Mouse (Mus musculus) limb, embryonic 11.5 days (tissue): ENCODE data around the gene Nup205. TPM values are rescaled to one million over a fixed set of nuclear protein-coding genes. Genes with fewer than 3 reads are reported as not detected.

Experiments used
- ATAC-seq: fragments of 200-750 bp; cut with Nextera tagmentation; 2 replicates; pipeline ENCODE4 v1.8.0; 2017; ENCODE audit warnings: low read depth; ENCODE audit not compliant: insufficient number of reproducible peaks, low FRiP score, low TSS enrichment
- DNase-seq: peaks from one replicate; pipeline ENCODE4 v3.0.0-alpha.2; 2015; ENCODE audit warnings: low spot score
- H3K27ac ChIP-seq: fragments of 300-500 bp; sonication (generic); replicated peaks from 2 replicates; pipeline ENCODE4 v1.5.1; 2014; ENCODE audit warnings: low read depth, mild to moderate bottlenecking, low read length
- H3K27me3 ChIP-seq: fragments of 300-500 bp; sonication (generic); 2 replicates; pipeline ENCODE4 v1.6.1; 2014; ENCODE audit warnings: mild to moderate bottlenecking, low read length, mixed read lengths; ENCODE audit not compliant: control insufficient read depth, insufficient read depth
- H3K36me3 ChIP-seq: fragments of 300-500 bp; sonication (generic); 2 replicates; pipeline ENCODE4 v1.6.1; 2014; ENCODE audit warnings: mild to moderate bottlenecking, low read length, moderate library complexity, mixed read lengths; ENCODE audit not compliant: control insufficient read depth, insufficient read depth
- H3K4me1 ChIP-seq: fragments of 300-500 bp; sonication (generic); 2 replicates; pipeline ENCODE4 v1.6.1; 2014; ENCODE audit warnings: low read length, mixed read lengths; ENCODE audit not compliant: control insufficient read depth, insufficient read depth
- H3K4me2 ChIP-seq: fragments of 300-500 bp; sonication (generic); 2 replicates; pipeline ENCODE4 v1.6.1; 2014; ENCODE audit warnings: low read depth, mild to moderate bottlenecking, moderate library complexity; ENCODE audit not compliant: severe bottlenecking
- H3K4me3 ChIP-seq: fragments of 300-500 bp; sonication (generic); 2 replicates; pipeline ENCODE4 v1.5.1; 2014; ENCODE audit warnings: low read depth, low read length
- H3K9ac ChIP-seq: fragments of 300-500 bp; sonication (generic); 2 replicates; pipeline ENCODE4 v1.6.1; 2014; ENCODE audit warnings: mild to moderate bottlenecking, low read length
- H3K9me3 ChIP-seq: fragments of 300-500 bp; sonication (generic); 2 replicates; pipeline ENCODE4 v1.6.1; 2016; ENCODE audit warnings: low read length; ENCODE audit not compliant: control insufficient read depth
- WGBS: fragments of 180-500 bp; shearing (Covaris S2); extraction: QIAGEN DNeasy Blood & Tissue Kit; methylation state at CpG from one replicate; pipeline ENCODE4 v1.1.7; 2014; 5-methylcytosine and 5-hydroxymethylcytosine counted together
- polyA plus RNA-seq: library from polyadenylated mRNA; unstranded; fragments of >200 nt; fragmentation: Nextera tagmentation; extraction: Ambion mirVana; gene quantifications from 2 replicates; pipeline ENCODE4 v1.2.1, GENCODE M21; 2014

Nup205 gene
- polyA plus RNA-seq, 1 experiment from 2014 or later, result 54.2 TPM

DNA sequence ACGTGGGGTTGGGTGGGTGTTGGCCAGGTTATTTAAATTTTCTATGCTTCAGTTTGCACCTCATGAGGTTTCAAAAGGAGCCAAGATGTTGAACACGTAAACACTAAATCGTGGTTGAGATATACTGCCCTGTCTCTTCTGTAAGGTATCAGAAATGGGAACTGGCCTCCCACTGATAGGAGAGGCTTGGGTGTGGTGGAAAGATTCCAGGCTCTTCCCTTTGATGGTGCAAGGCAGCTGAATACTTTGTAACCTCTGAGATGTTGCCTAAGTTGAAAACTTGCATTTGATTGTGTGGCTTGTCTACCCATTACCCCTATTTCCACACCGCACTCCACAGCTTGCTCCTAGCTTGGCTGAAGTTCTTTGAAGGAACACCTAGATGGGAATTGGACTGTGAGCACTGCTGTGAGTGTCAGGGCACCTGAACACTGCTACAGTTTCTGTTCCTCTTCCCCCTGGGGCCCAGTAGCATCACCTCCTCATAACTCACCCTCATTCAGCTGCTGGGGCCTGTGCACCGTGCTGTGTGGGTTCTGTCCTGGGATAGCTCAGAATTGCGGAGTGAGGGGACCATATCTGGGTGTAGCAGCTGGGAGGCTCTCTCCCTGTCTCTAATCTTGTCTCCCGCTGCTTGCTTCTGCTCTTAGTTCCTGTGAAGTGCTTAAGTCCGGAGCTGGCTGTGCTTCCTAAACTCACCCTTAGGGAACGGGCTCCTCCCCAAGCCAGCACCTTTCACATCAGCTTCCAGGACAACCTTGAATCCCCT is 77.1 kb downstream of the Nup205 start:
- Histone ChIP-seq H3K4me1 (peaks cover 15% of the 10 kb centered on the region), H3K4me3 (peak overlapping the region; percentile 9; the same call in 1 of the 2 replicates), H3K9me3 (no peaks in the 10 kb centered on the region), H3K27me3 (no peaks in the 10 kb centered on the region), H3K36me3 (no peaks in the 10 kb centered on the region), H3K27ac (0 out of 2 replicates have a peak overlapping the region, but pooled peaks have one; percentile 8), H3K4me2 (peak overlapping the region; percentile 65), H3K9ac (no peak overlapping the region)
- DNase-seq (no peak), ATAC-seq (no peak)
- WGBS, result 49% methylated on average over 9 of the region's 9 CpGs

DNA sequence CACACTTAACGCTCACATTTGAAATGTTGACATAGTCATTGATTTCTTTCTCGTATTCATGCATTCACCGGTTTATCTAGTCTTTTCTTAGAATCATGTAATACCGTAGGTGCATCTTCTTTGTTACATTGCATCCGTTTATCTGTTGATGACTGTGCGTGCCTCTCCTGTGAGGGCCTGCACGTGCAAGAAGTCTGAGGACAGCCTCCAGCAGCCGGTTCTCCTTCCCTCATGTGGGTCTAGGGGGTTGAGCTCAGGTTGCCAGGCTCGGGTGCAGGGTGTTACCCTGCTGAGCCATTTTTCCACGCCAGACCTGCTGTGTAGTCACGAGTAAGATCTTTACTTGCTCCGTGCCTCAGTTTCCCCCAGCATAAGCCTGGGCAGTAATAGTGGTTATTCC is 77.8 kb downstream of the Nup205 start:
- Histone ChIP-seq H3K4me1 (peaks cover 15% of the 10 kb centered on the region), H3K9me3 (no peaks in the 10 kb centered on the region), H3K9ac (no peak overlapping the region), H3K27ac (no peak overlapping the region), H3K36me3 (no peaks in the 10 kb centered on the region), H3K4me3 (no peak overlapping the region), H3K27me3 (no peaks in the 10 kb centered on the region), H3K4me2 (peak overlapping the region; percentile 65; the same call in 1 of the 2 replicates)
- WGBS, result 81% methylated on average over 12 of the region's 12 CpGs
- no peak for ATAC-seq
- no peak for DNase-seq

DNA sequence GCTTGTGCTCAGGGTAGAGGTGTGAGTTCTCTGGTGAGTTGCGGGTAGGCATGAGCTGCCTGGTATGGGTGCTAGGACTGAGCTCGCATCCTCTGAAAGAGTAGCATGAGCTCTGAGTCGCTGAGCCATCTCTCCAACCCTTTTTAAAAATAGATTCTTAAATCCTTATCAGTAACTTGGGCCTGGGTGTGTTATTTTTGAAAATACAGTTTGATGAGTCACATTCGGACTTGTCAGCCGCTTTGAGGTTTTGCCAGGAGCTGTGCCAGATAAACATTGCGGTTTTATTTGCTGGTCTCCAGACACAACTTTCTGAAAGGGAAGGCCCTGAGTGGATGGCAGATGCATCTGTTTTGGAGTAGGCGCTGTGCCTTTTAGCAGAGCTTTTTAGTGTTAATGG is 79.5 kb downstream of the Nup205 start:
- H3K9ac ChIP-seq, result no peak overlapping the region
- no peaks in the 10 kb centered on the region for H3K9me3 ChIP-seq
- DNase-seq, result no peak
- H3K27ac ChIP-seq, result no peak overlapping the region
- no peak overlapping the region for H3K4me3 ChIP-seq
- no peak for ATAC-seq
- no peak overlapping the region for H3K4me2 ChIP-seq
- peaks cover 2% of the 10 kb centered on the region; the same call in 1 of the 2 replicates for H3K36me3 ChIP-seq
- H3K4me1 ChIP-seq, result peaks cover 15% of the 10 kb centered on the region
- 88% methylated on average over 7 of the region's 7 CpGs for WGBS
- H3K27me3 ChIP-seq, result no peaks in the 10 kb centered on the region

DNA sequence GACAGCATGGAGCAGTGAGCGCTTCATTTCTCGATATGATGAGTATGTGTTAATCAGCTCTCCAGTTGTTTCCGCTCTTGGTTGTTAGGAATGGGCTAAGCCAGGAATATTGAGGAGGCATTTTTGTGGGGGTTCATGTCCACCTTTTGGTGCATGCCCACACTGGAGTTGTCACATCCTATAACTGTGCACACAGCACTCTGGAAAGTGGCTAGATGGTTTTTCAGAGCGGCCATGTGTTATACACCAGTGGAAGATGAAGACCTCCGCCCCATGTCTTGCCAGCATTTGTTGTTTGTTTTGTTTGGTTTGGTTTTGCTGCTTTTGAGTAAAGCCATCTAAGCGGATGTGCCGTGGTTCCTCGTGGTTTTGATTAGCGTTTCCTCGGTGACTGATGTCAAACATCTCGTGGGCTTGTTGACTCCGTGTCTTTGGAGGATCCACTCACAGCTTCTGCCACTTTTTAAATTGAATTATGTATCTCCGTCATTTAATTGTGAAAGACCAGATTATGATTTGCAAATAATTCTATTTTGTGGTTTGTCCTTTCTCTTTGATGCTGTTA is 80.5 kb downstream of the Nup205 start:
- H3K4me2 ChIP-seq, result no peak overlapping the region
- peaks cover 15% of the 10 kb centered on the region for H3K4me1 ChIP-seq
- H3K9ac ChIP-seq, result no peak overlapping the region
- 85% methylated on average over 13 of the region's 13 CpGs for WGBS
- peaks cover 5% of the 10 kb centered on the region; the same call in 1 of the 2 replicates for H3K36me3 ChIP-seq
- H3K4me3 ChIP-seq, result no peak overlapping the region
- no peaks in the 10 kb centered on the region for H3K27me3 ChIP-seq
- no peak for DNase-seq
- H3K27ac ChIP-seq, result no peak overlapping the region
- no peaks in the 10 kb centered on the region for H3K9me3 ChIP-seq
- ATAC-seq, result no peak

DNA sequence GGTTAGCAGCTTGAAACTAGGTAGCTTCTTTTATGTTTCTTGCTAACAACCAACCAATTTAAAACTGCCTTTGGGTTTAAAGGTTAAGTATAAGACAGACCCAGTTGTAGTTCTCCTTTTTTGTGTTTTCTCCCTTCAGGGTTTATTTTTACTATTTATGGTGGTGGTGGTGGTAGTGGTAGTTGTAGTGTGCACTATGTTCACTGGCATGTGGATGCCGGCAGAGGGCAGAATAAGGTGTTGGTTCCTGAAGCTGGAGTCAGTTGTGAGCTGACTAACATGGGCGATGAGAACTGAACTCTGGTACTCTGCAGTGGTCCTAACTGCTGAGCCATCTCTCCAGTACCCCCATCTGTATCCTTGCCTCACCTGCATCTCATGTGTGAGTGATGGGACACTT is 81.7 kb downstream of the Nup205 start:
- ATAC-seq, result no peak
- Histone ChIP-seq H3K4me2 (no peak overlapping the region), H3K4me1 (peaks cover 9% of the 10 kb centered on the region), H3K27me3 (no peaks in the 10 kb centered on the region), H3K27ac (no peak overlapping the region), H3K9me3 (no peaks in the 10 kb centered on the region), H3K36me3 (peaks cover 9% of the 10 kb centered on the region; the same call in 1 of the 2 replicates), H3K4me3 (no peak overlapping the region), H3K9ac (no peak overlapping the region)
- WGBS, result 97% methylated on average over 2 of the region's 2 CpGs
- no peak for DNase-seq

DNA sequence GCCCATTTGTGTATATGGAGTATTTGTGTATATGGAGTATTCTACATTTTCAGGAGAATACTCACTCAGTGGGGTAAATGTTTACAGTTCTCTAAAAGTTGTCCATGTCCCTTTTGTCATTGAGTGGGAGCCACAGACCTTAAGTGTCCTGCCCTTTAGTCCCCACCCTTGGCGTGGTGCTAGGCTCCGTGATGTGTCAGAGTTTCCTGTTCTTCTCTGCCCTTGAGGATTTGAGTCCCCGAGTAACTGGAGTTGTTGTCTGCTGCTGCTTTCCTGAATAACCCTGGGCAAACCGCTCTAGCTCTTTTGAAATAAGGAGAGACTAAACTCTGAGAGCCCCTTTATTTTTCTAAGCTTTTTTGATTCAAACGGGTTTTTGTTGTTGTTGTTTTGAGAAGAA is 82.3 kb downstream of the Nup205 start:
- H3K4me2 ChIP-seq, result no peak overlapping the region
- no peaks in the 10 kb centered on the region for H3K9me3 ChIP-seq
- DNase-seq (no peak), ATAC-seq (no peak)
- peaks cover 3% of the 10 kb centered on the region; the same call in 1 of the 2 replicates for H3K4me1 ChIP-seq
- H3K27ac ChIP-seq, result no peak overlapping the region
- no peak overlapping the region for H3K4me3 ChIP-seq
- no peaks in the 10 kb centered on the region for H3K27me3 ChIP-seq
- 90% methylated on average over 5 of the region's 5 CpGs for WGBS
- peaks cover 9% of the 10 kb centered on the region; the same call in 1 of the 2 replicates for H3K36me3 ChIP-seq
- no peak overlapping the region for H3K9ac ChIP-seq

DNA sequence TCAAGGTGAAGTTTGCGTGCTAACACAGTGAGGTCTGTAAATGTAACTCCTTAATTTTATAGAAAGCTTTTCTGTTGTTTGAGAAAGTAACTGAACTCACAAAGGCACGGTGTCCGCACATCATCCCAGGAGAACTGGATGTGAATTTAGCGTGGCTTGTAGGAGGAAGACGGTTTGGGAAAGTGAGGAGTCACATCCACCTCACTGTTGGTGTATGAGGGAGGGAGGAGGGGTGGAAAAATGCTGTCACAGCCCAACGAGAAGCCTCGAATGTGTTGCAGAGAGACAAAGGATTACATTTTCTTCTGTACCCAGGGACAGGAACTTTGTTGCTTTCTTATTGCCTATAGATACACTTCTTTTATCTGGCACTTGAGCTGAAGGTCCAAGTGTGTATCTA is 83.3 kb downstream of the Nup205 start:
- Histone ChIP-seq H3K27me3 (no peaks in the 10 kb centered on the region), H3K4me1 (no peaks in the 10 kb centered on the region), H3K9me3 (no peaks in the 10 kb centered on the region), H3K4me2 (no peak overlapping the region), H3K4me3 (no peak overlapping the region), H3K27ac (no peak overlapping the region), H3K9ac (no peak overlapping the region), H3K36me3 (peaks cover 9% of the 10 kb centered on the region; the same call in 1 of the 2 replicates)
- no peak for ATAC-seq
- WGBS, result 92% methylated on average over 7 of the region's 7 CpGs
- DNase-seq, result no peak

DNA sequence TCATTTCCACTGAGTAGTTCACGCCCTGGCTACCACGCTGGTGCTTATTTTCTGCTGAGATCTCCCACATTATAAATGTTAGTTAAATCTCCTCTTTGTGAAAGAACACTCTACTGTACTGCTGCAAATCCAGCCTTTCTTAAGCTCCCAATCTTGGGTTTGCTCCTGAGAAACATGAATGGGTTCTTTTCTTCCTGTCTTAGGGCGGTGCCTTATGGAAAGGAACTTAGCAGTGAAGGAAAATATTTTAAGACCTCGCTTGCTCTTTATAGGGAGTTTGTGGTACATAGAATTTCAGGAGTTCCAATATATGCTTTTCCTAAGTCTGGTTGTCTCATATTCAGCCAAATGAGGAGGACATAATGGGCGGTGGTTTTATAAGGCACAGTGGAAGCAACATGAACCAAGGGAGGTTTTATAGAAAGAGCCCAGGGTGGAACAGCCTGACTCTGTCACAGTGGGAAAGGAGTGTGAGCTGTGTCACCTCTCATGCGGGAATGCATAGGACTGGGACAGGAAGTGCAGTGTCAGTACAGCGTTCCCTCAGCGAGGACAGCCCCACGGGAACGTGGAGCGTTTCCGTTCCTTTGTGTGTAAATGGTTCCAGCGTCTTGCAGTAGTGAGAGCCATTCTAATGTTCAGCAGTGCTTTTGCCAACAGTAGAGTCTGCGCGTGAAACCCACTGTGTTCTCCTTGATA is 88.5 kb downstream of the Nup205 start:
- H3K9me3 ChIP-seq, result no peaks in the 10 kb centered on the region
- no peak for DNase-seq
- no peaks in the 10 kb centered on the region for H3K27me3 ChIP-seq
- no peaks in the 10 kb centered on the region for H3K4me1 ChIP-seq
- H3K27ac ChIP-seq, result no peak overlapping the region
- no peak overlapping the region for H3K4me2 ChIP-seq
- WGBS, result 89% methylated on average over 15 of the region's 15 CpGs
- H3K4me3 ChIP-seq, result no peak overlapping the region
- no peak for ATAC-seq
- H3K36me3 ChIP-seq, result peaks cover 9% of the 10 kb centered on the region; the same call in 1 of the 2 replicates
- no peak overlapping the region for H3K9ac ChIP-seq
